Mouse (Mus musculus) lung, postnatal 10 days (tissue): Measurements from ENCODE around the gene Pik3c2b.

ENCODE experiments used
- DNase-seq: peaks from one replicate; pipeline ENCODE4 v3.0.0; 2021

Gene Pik3c2b

DNA sequence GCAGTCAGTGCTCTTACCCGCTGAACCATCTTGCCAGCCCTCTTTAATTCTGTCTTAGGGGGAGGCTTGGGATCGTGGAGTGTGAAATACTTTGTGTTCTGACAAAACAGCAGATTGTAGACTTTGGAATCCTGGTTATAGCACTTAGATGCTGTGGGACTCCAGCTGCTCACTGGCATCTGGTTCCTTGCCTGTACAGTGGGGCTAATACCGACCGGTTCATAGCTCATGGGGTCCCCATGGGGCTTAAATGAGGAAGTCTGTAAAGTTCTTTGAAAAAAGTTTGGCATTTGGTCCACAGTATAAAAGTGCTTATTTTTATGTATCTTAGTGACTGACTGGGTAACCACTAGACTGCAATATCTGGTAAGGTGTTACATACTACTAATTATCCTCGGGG lies 90.3 kb downstream of the Pik3c2b start:
- no peak for DNase-seq

GRCm38 (mm10) chr1:133138401-133138800 lies 92.9 kb downstream of the Pik3c2b start:
- no peak for DNase-seq

DNA sequence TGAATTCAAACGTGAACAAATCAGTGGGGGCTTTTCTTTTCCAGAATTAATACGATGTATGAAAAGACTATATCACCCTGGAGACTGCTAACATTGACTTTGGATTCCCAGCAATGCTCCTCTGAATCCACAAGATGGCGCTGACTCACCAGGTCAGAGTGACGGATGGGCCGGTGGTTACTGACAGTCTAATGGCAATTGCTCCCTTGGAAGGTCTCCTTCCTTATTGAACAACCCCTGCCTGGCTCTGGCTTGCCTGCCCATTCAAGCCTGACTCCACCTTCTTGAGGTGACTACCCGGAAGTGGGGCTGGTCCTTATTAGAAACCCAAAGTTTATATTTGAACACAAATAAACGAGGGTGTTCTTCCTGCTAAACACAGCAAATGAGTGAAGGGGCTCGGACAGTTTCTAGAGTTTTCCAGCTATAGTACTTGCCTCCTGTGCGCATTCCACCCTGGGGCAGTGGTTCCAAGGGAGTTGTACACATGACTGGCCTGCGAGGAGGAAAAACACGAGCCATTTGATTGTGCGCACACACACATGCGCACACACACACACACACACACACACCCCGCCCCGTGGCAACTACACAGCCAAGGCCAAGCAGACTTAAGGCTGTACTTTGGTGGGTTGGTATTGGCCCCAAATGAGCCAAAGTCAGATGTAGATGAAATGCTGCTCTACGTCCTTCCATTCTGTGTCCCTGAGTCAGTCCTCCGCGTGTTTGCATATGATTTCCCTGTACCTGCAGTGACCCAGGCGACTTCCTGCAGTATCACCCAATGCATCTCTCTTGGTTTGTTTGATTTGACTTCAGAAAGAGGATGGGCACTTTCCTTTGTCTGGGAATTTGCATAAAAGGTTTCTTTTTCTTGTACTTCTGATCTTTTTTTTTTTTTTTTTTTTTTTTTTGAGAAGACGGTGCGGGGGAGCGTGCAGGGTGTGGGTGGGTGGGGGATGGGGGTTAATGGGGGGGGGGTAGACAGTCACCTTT lies 100.8 kb downstream of the Pik3c2b start:
- DNase-seq = peak; percentile 67

DNA sequence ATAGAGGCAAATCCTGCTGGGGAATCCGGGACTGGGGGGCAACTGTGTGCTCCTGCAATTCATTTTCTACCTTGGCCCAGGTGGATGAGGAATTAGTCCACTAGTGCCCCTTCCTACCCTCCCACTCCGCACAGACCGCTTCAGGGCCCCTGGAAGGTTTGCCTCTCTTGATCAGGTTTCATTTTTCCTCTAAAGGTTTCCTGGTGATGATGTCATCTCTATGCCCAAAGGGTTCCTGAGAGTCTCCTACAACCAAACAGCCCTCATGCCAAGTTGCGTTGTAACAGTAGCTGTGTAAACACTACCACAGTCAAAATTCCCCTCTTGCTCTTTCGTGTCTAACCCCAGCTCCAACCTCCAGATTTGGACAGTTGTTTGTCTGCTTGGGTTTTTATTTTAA lies 101.9 kb downstream of the Pik3c2b start:
- DNase-seq = no peak

DNA sequence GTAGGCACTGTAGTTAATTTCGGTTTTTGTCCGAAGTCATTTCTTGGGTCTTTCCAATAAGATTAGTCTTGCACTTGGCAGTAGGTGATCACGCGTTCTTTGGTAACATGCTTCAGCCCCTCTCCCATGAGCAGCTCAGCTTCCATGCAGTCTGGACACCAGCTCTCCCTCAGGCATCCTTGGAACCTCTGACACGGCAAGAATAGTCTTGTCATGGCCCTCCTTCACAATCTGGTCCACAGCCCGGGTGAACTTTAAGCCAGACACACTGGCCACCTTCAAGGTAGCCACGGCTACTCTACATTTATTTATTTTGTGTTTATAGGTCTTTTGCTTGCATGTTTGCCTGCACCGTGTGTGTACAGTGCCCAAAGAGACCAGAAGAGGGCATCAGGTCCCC lies 102.7 kb downstream of the Pik3c2b start:
- DNase-seq = no peak

- no peak for DNase-seq
Observed at GRCm38 (mm10) chr1:133150556-133150955, 105.1 kb downstream of the Pik3c2b start.

DNA sequence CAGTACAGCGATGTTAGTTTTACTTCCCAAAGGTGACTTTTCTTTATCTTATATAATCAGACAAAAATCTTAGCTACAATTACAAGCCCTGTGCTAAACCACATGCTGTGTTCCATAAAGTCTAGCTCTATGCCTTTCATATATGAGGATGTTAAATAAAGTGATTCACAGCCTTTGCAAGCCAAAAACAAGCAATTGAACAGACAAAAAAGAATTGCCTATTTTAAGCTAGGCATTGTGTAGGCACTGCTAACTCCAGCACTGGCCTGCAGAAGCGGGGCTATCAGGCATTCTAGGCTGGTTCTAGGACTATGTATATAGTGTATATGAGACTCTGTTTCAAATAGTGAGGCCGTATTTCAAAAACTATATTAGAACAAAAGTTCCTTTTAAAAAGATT lies 106.7 kb downstream of the Pik3c2b start:
- DNase-seq = no peak

DNA sequence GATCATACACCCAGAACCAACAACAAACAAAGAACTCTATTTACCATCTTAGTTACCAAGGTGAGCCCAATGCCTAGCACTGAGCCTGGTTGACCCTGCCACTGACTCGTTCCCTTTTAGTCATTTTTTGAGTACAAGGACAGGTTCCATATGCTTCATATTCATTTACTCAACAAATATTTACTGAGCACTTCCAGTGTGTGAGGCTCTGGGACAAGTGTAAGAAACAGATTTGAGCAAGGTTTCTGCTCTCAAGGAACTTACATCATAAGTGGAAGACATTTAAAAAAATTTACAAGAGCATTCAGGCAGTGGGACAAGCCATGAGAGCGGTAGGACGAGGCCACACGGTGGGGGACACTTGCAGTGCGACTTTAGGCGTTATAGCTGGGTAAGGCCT lies 109.8 kb downstream of the Pik3c2b start:
- DNase-seq = no peak
